Mouse (Mus musculus): ENCODE data around the gene Rev3l. TPM values are rescaled to one million over a fixed set of nuclear protein-coding genes. Genes with fewer than 3 reads are reported as not detected.
"Not testable (repeated sequence)": the region's sequence is repeated elsewhere in the genome, so short reads cannot be mapped to it uniquely, and the experiment has no call there.

Gene Rev3l
- total RNA-seq, 2 experiments from 2014 or later, result 22.5 to 23.4 TPM

- ATAC-seq (replicated peaks; ENCODE audit: low FRiP score, poor library complexity, severe bottlenecking), result no peak
Measured at GRCm38 (mm10) chr10:39773940-39774726, 42.2 kb downstream of the Rev3l start.

- ATAC-seq (replicated peaks; ENCODE audit: low FRiP score, poor library complexity, severe bottlenecking), result no peak
Measured at GRCm38 (mm10) chr10:39776927-39777326, 45.0 kb downstream of the Rev3l start.

- no peak for ATAC-seq (replicated peaks; ENCODE audit: low FRiP score, poor library complexity, severe bottlenecking)
Measured at GRCm38 (mm10) chr10:39778305-39778704, 46.4 kb downstream of the Rev3l start.

GRCm38 (mm10) chr10:39785241-39785640, 53.3 kb downstream of the Rev3l start:
- ATAC-seq (replicated peaks; ENCODE audit: low FRiP score, poor library complexity, severe bottlenecking), result no peak

- no peak for ATAC-seq (replicated peaks; ENCODE audit: low FRiP score, poor library complexity, severe bottlenecking)
Measured at GRCm38 (mm10) chr10:39793295-39793694, 61.4 kb downstream of the Rev3l start.

- ATAC-seq (replicated peaks; ENCODE audit: low FRiP score, poor library complexity, severe bottlenecking), result peak; percentile 88
Measured at GRCm38 (mm10) chr10:39811507-39811906, 79.6 kb downstream of the Rev3l start.

GRCm38 (mm10) chr10:39842621-39843020, 110.7 kb downstream of the Rev3l start:
- ATAC-seq (replicated peaks; ENCODE audit: low FRiP score, poor library complexity, severe bottlenecking), result no peak

- ATAC-seq (replicated peaks; ENCODE audit: low FRiP score, poor library complexity, severe bottlenecking), result no peak
Measured at GRCm38 (mm10) chr10:39865509-39865908, 133.6 kb downstream of the Rev3l start.

GRCm38 (mm10) chr10:39888621-39889020, 156.7 kb downstream of the Rev3l start:
- no peak for ATAC-seq (replicated peaks; ENCODE audit: low FRiP score, poor library complexity, severe bottlenecking)

- ATAC-seq (replicated peaks; ENCODE audit: low FRiP score, poor library complexity, severe bottlenecking), result no peak
Measured at GRCm38 (mm10) chr10:39893702-39894697, 162.1 kb downstream of the Rev3l start.

- ATAC-seq (replicated peaks; ENCODE audit: low FRiP score, poor library complexity, severe bottlenecking), result no peak
Measured at GRCm38 (mm10) chr10:39896503-39896902, 164.6 kb downstream of the Rev3l start.

- peak; percentile 74 for ATAC-seq (replicated peaks; ENCODE audit: low FRiP score, poor library complexity, severe bottlenecking)
Measured at GRCm38 (mm10) chr10:39898874-39899371, 167.0 kb downstream of the Rev3l start, which contains the start of gene Mfsd4b4. TSS of gene Mfsd4b4 (minus strand) at chr10:39899238.

- ATAC-seq (replicated peaks; ENCODE audit: low FRiP score, poor library complexity, severe bottlenecking), result no peak
Measured at GRCm38 (mm10) chr10:39904191-39904590, 172.3 kb downstream of the Rev3l start.

GRCm38 (mm10) chr10:39906799-39907658, 175.1 kb downstream of the Rev3l start:
- ATAC-seq (replicated peaks; ENCODE audit: low FRiP score, poor library complexity, severe bottlenecking), result no peak

- no peak for ATAC-seq (replicated peaks; ENCODE audit: low FRiP score, poor library complexity, severe bottlenecking)
Measured at GRCm38 (mm10) chr10:39908768-39909441, 177.0 kb downstream of the Rev3l start.

- no peak for ATAC-seq (replicated peaks; ENCODE audit: low FRiP score, poor library complexity, severe bottlenecking)
Measured at GRCm38 (mm10) chr10:39912616-39913015, 180.7 kb downstream of the Rev3l start.

GRCm38 (mm10) chr10:39924556-39924955, 192.6 kb downstream of the Rev3l start:
- not testable (repeated sequence) for ATAC-seq (replicated peaks; ENCODE audit: low FRiP score, poor library complexity, severe bottlenecking)

All from erythroblast, adult 5-6 weeks (primary cell).